Mouse (Mus musculus) subcutaneous adipose tissue, adult 2 months (tissue): ENCODE data around the gene Olfr616. TPM values are rescaled to one million over a fixed set of nuclear protein-coding genes. Genes with fewer than 3 reads are reported as not detected.

Experiments
- polyA plus RNA-seq: library from polyadenylated mRNA; depleted of rRNA; stranded (reverse); fragments of >200 nt; gene quantifications from 2 replicates; pipeline ENCODE4 v1.2.3, GENCODE M21; 2012; ENCODE audit warnings: low replicate concordance; rRNA removed

The Olfr616 gene
- polyA plus RNA-seq, result not detected in 2 replicates

GRCm38 (mm10) chr7:103569043-103569442 is at the start of gene Olfr616:
Olfr616 (minus strand) TSS chr7:103569143.

GRCm38 (mm10) chr7:103612434-103612833 is 43.5 kb upstream of the Olfr616 start, which contains the start of gene Olfr620:
Olfr620 (minus strand) TSS chr7:103612534.

GRCm38 (mm10) chr7:103600275-103600674 is 31.3 kb upstream of the Olfr616 start, which contains the start of gene Olfr619:
Olfr619 (plus strand) TSS chr7:103600575.

GRCm38 (mm10) chr7:103589803-103590202 is 20.9 kb upstream of the Olfr616 start, which contains the start of gene Olfr618:
Olfr618 (plus strand) TSS chr7:103590103.

GRCm38 (mm10) chr7:103572761-103573160 is 3.8 kb upstream of the Olfr616 start, which contains the start of gene Olfr617:
Olfr617 (plus strand) TSS chr7:103573061.

GRCm38 (mm10) chr7:103555779-103556178 is 13.2 kb downstream of the Olfr616 start, which contains the start of gene Olfr615:
Olfr615 (plus strand) TSS chr7:103556079.

GRCm38 (mm10) chr7:103547774-103548173 is 21.2 kb downstream of the Olfr616 start, which contains the start of gene Olfr613:
Olfr613 (plus strand) TSS chr7:103548074.

GRCm38 (mm10) chr7:103542617-103543016 is 26.3 kb downstream of the Olfr616 start, which contains the start of gene Olfr612:
Olfr612 (minus strand) TSS chr7:103542717.

GRCm38 (mm10) chr7:103520746-103521145 is 48.2 kb downstream of the Olfr616 start, which contains the start of gene Olfr611:
Olfr611 (minus strand) TSS chr7:103520846.

Other genes starting within 250 kb of the Olfr616 start
- gene Olfr598, start 245.6 kb downstream of the Olfr616 start, polyA plus RNA-seq, result not detected in 2 replicates
- not detected in 2 replicates for gene Olfr599, start 233.2 kb downstream of the Olfr616 start, polyA plus RNA-seq
- not detected in 2 replicates for gene Olfr600, start 219.5 kb downstream of the Olfr616 start, polyA plus RNA-seq
- not detected in 2 replicates for gene Olfr601, start 206.5 kb downstream of the Olfr616 start, polyA plus RNA-seq
- not detected in 2 replicates for gene Olfr603, start 183.0 kb downstream of the Olfr616 start, polyA plus RNA-seq
- not detected in 2 replicates for gene Usp17lc, start 154.1 kb downstream of the Olfr616 start, polyA plus RNA-seq
- not detected in 2 replicates for gene Olfr605, start 123.7 kb downstream of the Olfr616 start, polyA plus RNA-seq
- gene Olfr606, start 120.1 kb downstream of the Olfr616 start, polyA plus RNA-seq, result not detected in 2 replicates
- not detected in 2 replicates for gene Olfr607, start 105.0 kb downstream of the Olfr616 start, polyA plus RNA-seq
- not detected in 2 replicates for gene Olfr608, start 99.3 kb downstream of the Olfr616 start, polyA plus RNA-seq
- not detected in 2 replicates for gene Olfr609, start 71.1 kb downstream of the Olfr616 start, polyA plus RNA-seq
- not detected in 2 replicates for gene Olfr610, start 57.0 kb downstream of the Olfr616 start, polyA plus RNA-seq
- gene Olfr611, start 48.3 kb downstream of the Olfr616 start, polyA plus RNA-seq, result not detected in 2 replicates
- gene Olfr612, start 26.4 kb downstream of the Olfr616 start, polyA plus RNA-seq, result not detected in 2 replicates
- gene Olfr613, start 21.1 kb downstream of the Olfr616 start, polyA plus RNA-seq, result not detected in 2 replicates
- gene Olfr615, start 13.1 kb downstream of the Olfr616 start, polyA plus RNA-seq, result not detected in 2 replicates
- not detected in 2 replicates for gene Olfr617, start 3.9 kb upstream of the Olfr616 start, polyA plus RNA-seq
- not detected in 2 replicates for gene Olfr618, start 21.0 kb upstream of the Olfr616 start, polyA plus RNA-seq
- not detected in 2 replicates for gene Olfr619, start 31.4 kb upstream of the Olfr616 start, polyA plus RNA-seq
- gene Olfr620, start 43.4 kb upstream of the Olfr616 start, polyA plus RNA-seq, result not detected in 2 replicates
- gene Olfr622, start 73.6 kb upstream of the Olfr616 start, polyA plus RNA-seq, result not detected in 2 replicates
- not detected in 2 replicates for gene Olfr623, start 94.6 kb upstream of the Olfr616 start, polyA plus RNA-seq
- not detected in 2 replicates for gene Olfr624, start 102.0 kb upstream of the Olfr616 start, polyA plus RNA-seq
- gene Olfr625-ps1, start 113.6 kb upstream of the Olfr616 start, polyA plus RNA-seq, result not detected in 2 replicates
- gene Olfr243, start 145.5 kb upstream of the Olfr616 start, polyA plus RNA-seq, result not detected in 2 replicates
- gene Olfr628, start 161.2 kb upstream of the Olfr616 start, polyA plus RNA-seq, result not detected in 2 replicates
- not detected in 2 replicates for gene Olfr629, start 175.8 kb upstream of the Olfr616 start, polyA plus RNA-seq
- gene Olfr630, start 188.2 kb upstream of the Olfr616 start, polyA plus RNA-seq, result not detected in 2 replicates
- gene Olfr69, start 202.5 kb upstream of the Olfr616 start, polyA plus RNA-seq, result not detected in 2 replicates
- gene Olfr68, start 210.6 kb upstream of the Olfr616 start, polyA plus RNA-seq, result not detected in 2 replicates
- gene Olfr67, start 222.7 kb upstream of the Olfr616 start, polyA plus RNA-seq, result not detected in 2 replicates
- 130 and 168 TPM in 2 replicates for gene Hbb-bt, start 244.9 kb upstream of the Olfr616 start, polyA plus RNA-seq